Comparison of ENCODE assay signal across 26 mouse cellular contexts in genomic region chr4:12501086-12501485, GRCm38 (mm10).
DNase-seq lines count a peak whose midpoint lies in the region; ATAC-seq and TF ChIP-seq lines count a peak whose summit lies in the region.
"Had no signal": no experiment of that assay in that cellular context is flagged by ENCODE, and none has a peak within 500 bp of the region (broad histone marks: within the 10 kb centered on the region; RNA-seq: fewer than 3 reads in every experiment).

No protein-coding gene starts in this region.

- no peaks in the 10 kb centered on the region for H3K9me3 ChIP-seq in liver, embryonic 11.5 days (ENCODE audit: control insufficient read depth, low read length)
- H3K9me3 ChIP-seq in CH12.LX (replicated peaks; ENCODE audit: low read length): no peaks in the 10 kb centered on the region
- H3K9me3 ChIP-seq: embryonic facial prominence, embryonic 12.5 days; embryonic facial prominence, embryonic 15.5 days; G1E; heart, embryonic 12.5 days; heart, embryonic 15.5 days; hindbrain, embryonic 15.5 days had no signal

- H3K27ac ChIP-seq in liver, adult 2 months (replicated peaks; ENCODE audit: insufficient read depth, low read depth, low read length): no peak overlapping the region
- no peak overlapping the region for H3K27ac ChIP-seq in liver, embryonic 11.5 days (ENCODE audit: low read depth, low read length)
- no peak overlapping the region for H3K27ac ChIP-seq in CH12.LX (ENCODE audit: insufficient read depth, low read depth)
- H3K27ac ChIP-seq: embryonic facial prominence, embryonic 12.5 days; embryonic facial prominence, embryonic 15.5 days; heart, embryonic 15.5 days; hindbrain, embryonic 15.5 days had no signal

- no peak overlapping the region for H3K4me2 ChIP-seq in liver, embryonic 11.5 days
- H3K4me2 ChIP-seq in CH12.LX (ENCODE audit: insufficient read depth, low read depth, poor library complexity, severe bottlenecking): no peak overlapping the region
- H3K4me2 ChIP-seq: embryonic facial prominence, embryonic 12.5 days; embryonic facial prominence, embryonic 15.5 days; heart, embryonic 12.5 days; heart, embryonic 15.5 days; hindbrain, embryonic 15.5 days had no signal

- H3K4me1 ChIP-seq in liver, adult 2 months (ENCODE audit: control insufficient read depth, insufficient read depth, low read length): no peaks in the 10 kb centered on the region
- H3K4me1 ChIP-seq in liver, embryonic 11.5 days (replicated peaks; ENCODE audit: control insufficient read depth, insufficient read depth, low read length): no peaks in the 10 kb centered on the region
- H3K4me1 ChIP-seq in CH12.LX (ENCODE audit: control insufficient read depth in 1 of 2, insufficient read depth in 2 of 2): peaks cover 2 to 35% of the 10 kb centered on the region in 2 experiments; a peak in 2 of 4 replicates
- H3K4me1 ChIP-seq: embryonic facial prominence, embryonic 12.5 days; heart, embryonic 12.5 days had no signal

- TF ChIP-seq POLR2A in liver, adult 2 months (IDR thresholded peaks at IDR 0.05; ENCODE audit: extremely low read depth, insufficient read depth, low read length): no peak
- TF ChIP-seq POLR2A in CH12.LX (IDR thresholded peaks at IDR 0.05; ENCODE audit: low read depth, low read length): no peak

- in situ Hi-C loops in CH12.LX (cut with MboI; ENCODE audit: low pct_ligation_motif_present, low pct_unique_long_range_greater_than_20kb, low sequenced_read_pairs): no loop called here

- no peak for ATAC-seq in liver, embryonic 11.5 days (replicated peaks; ENCODE audit: low FRiP score)
- peak; percentile 48; the same call in 1 of the 2 replicates for ATAC-seq in megakaryocyte progenitor cell, adult 5-6 weeks (replicated peaks; ENCODE audit: poor library complexity)
- ATAC-seq: forebrain, embryonic 14.5 days; forebrain, postnatal 0 days; intestine, postnatal 0 days had no signal

- dilution Hi-C loops in CH12.LX (cut with MboI; ENCODE audit: extremely low pct_ligation_motif_present, extremely low pct_unique_long_range_greater_than_20kb, low sequenced_read_pairs): no loop called here

- no peak for TF ChIP-seq RAD21 in CH12.LX (IDR thresholded peaks at IDR 0.05; ENCODE audit: low read depth, low read length)

- no peaks in the 10 kb centered on the region for H3K36me3 ChIP-seq in liver, adult 2 months (ENCODE audit: control insufficient read depth, insufficient read depth, low read length)
- no peaks in the 10 kb centered on the region for H3K36me3 ChIP-seq in liver, embryonic 11.5 days (ENCODE audit: control insufficient read depth, insufficient read depth, low read length)
- no peaks in the 10 kb centered on the region for H3K36me3 ChIP-seq in CH12.LX (replicated peaks in 1 of 2; ENCODE audit: control insufficient read depth in 1 of 2, insufficient read depth in 1 of 2, low read length in 1 of 2)
- H3K36me3 ChIP-seq: embryonic facial prominence, embryonic 12.5 days; embryonic facial prominence, embryonic 15.5 days; G1E; heart, embryonic 12.5 days; heart, embryonic 15.5 days; hindbrain, embryonic 15.5 days had no signal

- H3K4me3 ChIP-seq in liver, adult 2 months (ENCODE audit: insufficient read depth, low read depth, low read length): no peak overlapping the region
- no peak overlapping the region for H3K4me3 ChIP-seq in liver, embryonic 11.5 days (ENCODE audit: low read depth, low read length)
- H3K4me3 ChIP-seq in CH12.LX (replicated peaks in 1 of 3; ENCODE audit: low read depth in 2 of 3, low read length in 2 of 3, poor library complexity in 1 of 3): no peak overlapping the region
- H3K4me3 ChIP-seq: embryonic facial prominence, embryonic 12.5 days; embryonic facial prominence, embryonic 15.5 days; heart, embryonic 12.5 days; heart, embryonic 15.5 days; hindbrain, embryonic 15.5 days had no signal

- TF ChIP-seq EP300 in CH12.LX (IDR thresholded peaks at IDR 0.05; ENCODE audit: low read length): 0 out of 2 replicates have a peak, but pooled peaks have one; percentile 26

- intact Hi-C loops in left cerebral cortex, postnatal 10 days (cut with DNase I): no loop called here

- no peak overlapping the region for H3K9ac ChIP-seq in liver, adult 2 months (ENCODE audit: low read depth, low read length)
- H3K9ac ChIP-seq in liver, embryonic 11.5 days (ENCODE audit: low read depth, low read length): no peak overlapping the region
- H3K9ac ChIP-seq in CH12.LX (ENCODE audit: insufficient read depth, low read depth): no peak overlapping the region
- H3K9ac ChIP-seq: embryonic facial prominence, embryonic 12.5 days; embryonic facial prominence, embryonic 15.5 days; forebrain, postnatal 0 days; heart, embryonic 12.5 days; heart, embryonic 15.5 days; hindbrain, embryonic 15.5 days had no signal

- peak; percentile 33 for DNase-seq in liver, adult 2 months (ENCODE audit: extremely low read depth, low read depth, low spot score)
- no peak for DNase-seq in liver, embryonic 11.5 days (ENCODE audit: low spot score)
- peak; percentile 60 for DNase-seq in CH12.LX (ENCODE audit: extremely low read depth)
- DNase-seq in brain, adult 2 months (ENCODE audit: low read depth, low spot score): peak; percentile 42
- DNase-seq in left cerebral cortex, postnatal 10 days (ENCODE audit: extremely low spot score in 1 of 2, low spot score in 2 of 2): no peak
- no peak for DNase-seq in layer of hippocampus, adult 8-10 months (ENCODE audit: low spot score in 2 of 2)
- DNase-seq: adrenal gland, adult 2 months; adrenal gland, postnatal 14 days; cerebellum, adult 18-20 months; cerebellum, adult 9-10 months; cerebellum, postnatal 25 days; forebrain, postnatal 0 days; gastrocnemius, postnatal 10 days; gastrocnemius, postnatal 36 days; heart, adult 18-20 months; heart, postnatal 10 days; heart, postnatal 36 days had no signal

- no peak for TF ChIP-seq CTCF in liver, adult 2 months (IDR thresholded peaks at IDR 0.05; ENCODE audit: low read depth, low read length)
- no peak for TF ChIP-seq CTCF in CH12.LX (conservative IDR thresholded peaks at IDR 0.05 in 1 of 2, IDR thresholded peaks at IDR 0.05 in 1 of 2; ENCODE audit: low read depth in 2 of 2, low read length in 2 of 2)

- WGBS in liver, adult 2 months: 65% methylated on average over 8 of the region's 8 CpGs
- 72% methylated on average over 8 of the region's 8 CpGs for WGBS in liver, embryonic 11.5 days

- no peaks in the 10 kb centered on the region for H3K27me3 ChIP-seq in liver, adult 2 months (ENCODE audit: control insufficient read depth, insufficient read depth, low read length)
- H3K27me3 ChIP-seq in liver, embryonic 11.5 days (replicated peaks; ENCODE audit: control insufficient read depth, insufficient read depth, low read length): no peaks in the 10 kb centered on the region
- H3K27me3 ChIP-seq in CH12.LX (replicated peaks): no peaks in the 10 kb centered on the region
- H3K27me3 ChIP-seq: embryonic facial prominence, embryonic 12.5 days; embryonic facial prominence, embryonic 15.5 days; heart, embryonic 12.5 days; heart, embryonic 15.5 days; hindbrain, embryonic 15.5 days had no signal

- H3K79me2 ChIP-seq in liver, adult 2 months (ENCODE audit: control insufficient read depth, insufficient read depth, low read length): no peaks in the 10 kb centered on the region
- H3K79me2 ChIP-seq in CH12.LX (replicated peaks; ENCODE audit: control insufficient read depth, extremely low read depth, insufficient read depth, poor library complexity, severe bottlenecking): no peaks in the 10 kb centered on the region

TF ChIP-seq in CH12.LX, 34 proteins besides CTCF, POLR2A, EP300 and RAD21:
- TF ChIP-seq TBP (conservative IDR thresholded peaks at IDR 0.05; ENCODE audit: low read depth, low read length) (no peak), JUND (conservative IDR thresholded peaks at IDR 0.05; ENCODE audit: low read depth, low read length) (0 out of 2 replicates have a peak, but pooled peaks have one; percentile 14)

Comparison
In these comparisons a context has a peak if more than half of its experiments do, and no peak if none do; other contexts are left out.
1. DNase-seq: peak in liver, adult 2 months (single experiment), CH12.LX (single experiment) and brain, adult 2 months (single experiment); none in liver, embryonic 11.5 days (single experiment), left cerebral cortex, postnatal 10 days (0 of 2) and layer of hippocampus, adult 8-10 months (0 of 2).